8 mouse cellular contexts compared by ENCODE assay signal in the genomic region with DNA sequence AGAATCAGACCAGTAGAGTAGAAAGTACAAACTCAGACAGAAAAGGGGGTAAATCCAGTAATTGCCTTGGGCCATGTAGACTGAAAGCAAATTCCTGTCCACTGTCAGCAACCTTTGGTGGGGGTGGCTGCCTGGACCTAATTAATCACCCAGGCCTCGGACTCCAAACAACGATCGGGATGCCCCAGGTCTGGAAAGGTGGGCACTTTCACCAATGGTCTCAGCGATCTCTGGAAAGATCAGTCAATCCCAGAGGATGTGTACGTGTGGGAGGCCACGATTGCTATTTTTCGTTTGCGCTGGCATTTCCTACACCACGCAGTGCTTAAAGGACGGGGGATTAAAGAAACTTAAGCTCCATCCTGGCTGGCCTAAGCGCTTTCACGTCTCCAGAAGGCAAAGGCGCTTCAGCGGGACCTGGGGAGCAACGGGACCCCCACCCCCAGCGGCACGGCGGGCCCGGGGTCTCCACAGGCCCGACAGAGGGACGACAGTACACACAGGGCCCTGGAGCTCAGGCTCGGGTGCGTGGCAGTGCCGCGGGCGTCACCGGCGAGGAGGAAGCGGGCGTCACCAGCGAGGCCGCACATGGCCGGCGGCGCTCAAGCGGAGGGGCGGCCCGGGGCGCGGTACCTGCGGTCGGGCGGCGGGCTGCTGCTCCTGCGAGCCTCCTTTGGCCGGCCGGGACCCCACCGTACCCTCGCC. TPM values are rescaled to one million over a fixed set of nuclear protein-coding genes. Genes with fewer than 3 reads are reported as not detected.
A peak's percentile ranks its signal among the peaks of the same experiment; 100 is the strongest.
DNase-seq lines count a peak whose midpoint lies in the region; ATAC-seq lines count a peak whose summit lies in the region.

No protein-coding gene starts in this region.

- peaks cover 28% of the 10 kb centered on the region for H3K4me1 ChIP-seq in erythroblast, embryonic 14.5 days (ENCODE audit: control insufficient read depth)

- peaks cover 6% of the 10 kb centered on the region for H3K27me3 ChIP-seq in erythroblast, embryonic 14.5 days (ENCODE audit: control insufficient read depth)

- H3K4me3 ChIP-seq in erythroblast, embryonic 14.5 days (replicated peaks) = peak overlapping the region; percentile 92

- peak; percentile 5 for DNase-seq in left cerebral cortex, postnatal 4 days
- no peak for DNase-seq in left cerebral cortex, adult 8-10 months (ENCODE audit: low spot score in 2 of 2)
- DNase-seq in kidney, adult 9 months = peak; percentile 25
- DNase-seq in mesoderm, embryonic 11.5 days (ENCODE audit: low read depth, low spot score) = peak; percentile 49
- no peak for DNase-seq in ovary, postnatal 36 days (ENCODE audit: low spot score)
- no peak for DNase-seq in thymus, postnatal 0 days (ENCODE audit: low spot score)

- H3K9me3 ChIP-seq in erythroblast, embryonic 14.5 days (ENCODE audit: control insufficient read depth, low read length) = peaks cover 2% of the 10 kb centered on the region; the same call in 1 of the 2 replicates

- intact Hi-C loops in left cerebral cortex, postnatal 4 days (cut with DNase I) = no loop called here

- H3K36me3 ChIP-seq in erythroblast, embryonic 14.5 days (ENCODE audit: control insufficient read depth) = peaks cover 38% of the 10 kb centered on the region

- ATAC-seq in activated CD4-positive, CD25-positive, alpha-beta regulatory T cell, adult 4 months = peak; percentile 88

RNA-seq across cellular contexts. Expression of a gene that starts 0.5 kb away (rescaled TPM):
- total RNA-seq in left cerebral cortex, postnatal 4 days (2021) = 10 to 100 TPM; 34.3 to 36.5 TPM
- total RNA-seq in left cerebral cortex, adult 8-10 months (2022) = 10 to 100 TPM; 30.6 to 36.9 (median 35.7) TPM
- polyA plus RNA-seq in activated CD4-positive, CD25-positive, alpha-beta regulatory T cell, adult 4 months (2017; shearing (Covaris generic)) = 1 to 10 TPM; 4.6 to 6.8 TPM
- 0.15 and 0.24 TPM in 2 replicates for polyA plus RNA-seq in erythroblast, embryonic 14.5 days (2012)
- polyA plus RNA-seq in thymus, postnatal 0 days (2015; fragmentation: Nextera tagmentation; extraction: Ambion mirVana) = 11.5 and 11.6 TPM in 2 replicates

RNA-seq across cellular contexts. Expression of a gene that starts 48.1 kb away (rescaled TPM):
- total RNA-seq in left cerebral cortex, postnatal 4 days (2021) = 10 to 100 TPM; 61.0 to 65.0 TPM
- 10 to 100 TPM; 57.8 to 81.5 (median 72.2) TPM for total RNA-seq in left cerebral cortex, adult 8-10 months (2022)
- polyA plus RNA-seq in activated CD4-positive, CD25-positive, alpha-beta regulatory T cell, adult 4 months (2017; shearing (Covaris generic)) = 10 to 100 TPM; 28.4 to 37.8 TPM
- 0.10 and 0.11 TPM in 2 replicates for polyA plus RNA-seq in erythroblast, embryonic 14.5 days (2012)
- 36.4 and 46.3 TPM in 2 replicates for polyA plus RNA-seq in thymus, postnatal 0 days (2015; fragmentation: Nextera tagmentation; extraction: Ambion mirVana)

Comparison
In these comparisons a context has a peak if more than half of its experiments do, and no peak if none do; other contexts are left out.
1. DNase-seq: peak in left cerebral cortex, postnatal 4 days (single experiment), kidney, adult 9 months (single experiment) and mesoderm, embryonic 11.5 days (single experiment); none in left cerebral cortex, adult 8-10 months (0 of 2), ovary, postnatal 36 days (single experiment) and thymus, postnatal 0 days (single experiment).
2. RNA of a gene that starts 48.1 kb away (polyA plus RNA-seq): 36.4 to 46.3 TPM in thymus, postnatal 0 days and 28.4 to 37.8 TPM in activated CD4-positive, CD25-positive, alpha-beta regulatory T cell, adult 4 months; 0.10 to 0.11 TPM in erythroblast, embryonic 14.5 days; every median in the first group is over 10 times any median in the second.